Mouse (Mus musculus): ENCODE measurements around the gene Myh4.

Gene Myh4

GRCm38 (mm10) chr11:67237481-67238079, at the start of gene Myh4:
Gene Myh4 (plus strand): TSS chr11:67238029.
- POLR2A ChIA-PET = no interaction called here

GRCm38 (mm10) chr11:67190316-67190715, 47.5 kb upstream of the Myh4 start:
- POLR2A ChIA-PET = no interaction called here
- CTCF ChIA-PET = interaction anchor here in 1 of 4 experiments (0.6 kb wide), 1 partner anchor 268 kb away, joined by 4 read pairs; no protein-coding TSS in a partner anchor

More at GRCm38 (mm10) chr11:67237481-67238079, at the start of gene Myh4:
- CTCF ChIA-PET = interaction anchor here in 1 of 4 experiments (0.5 kb wide), 1 partner anchor 140 kb away, joined by 3 read pairs; no protein-coding TSS in a partner anchor

- CTCF ChIA-PET = no interaction called here
- POLR2A ChIA-PET = interaction anchor here in 1 of 4 experiments (0.6 kb wide), 1 partner anchor 41 kb away, joined by 3 read pairs; no protein-coding TSS in a partner anchor
Measured at GRCm38 (mm10) chr11:67190814-67191213, 47.0 kb upstream of the Myh4 start.

- POLR2A ChIA-PET = interaction anchor here in 1 of 4 experiments (0.6 kb wide), 1 partner anchor 42 kb away, joined by 3 read pairs; no protein-coding TSS in a partner anchor
- CTCF ChIA-PET = interaction anchor here in 1 of 4 experiments (0.6 to 1.1 kb wide), 2 partner anchors 79 to 485 kb away, joined by 3 to 4 read pairs; no protein-coding TSS in a partner anchor
Measured at GRCm38 (mm10) chr11:67191496-67191895, 46.3 kb upstream of the Myh4 start.

GRCm38 (mm10) chr11:67199321-67199720, 38.5 kb upstream of the Myh4 start:
- ChIA-PET CTCF (interaction anchor here in 2 of 4 experiments (0.5 to 1.1 kb wide), 2 partner anchors 88 to 108 kb away, joined by 3 to 13 read pairs; no protein-coding TSS in a partner anchor), POLR2A (no interaction called here)

GRCm38 (mm10) chr11:67199752-67200151, 38.1 kb upstream of the Myh4 start, which contains the start of gene Myh1:
Gene Myh1 (plus strand): TSS chr11:67200052.
- CTCF ChIA-PET = no interaction called here
- POLR2A ChIA-PET = no interaction called here

GRCm38 (mm10) chr11:67204766-67205165, 33.1 kb upstream of the Myh4 start:
- POLR2A ChIA-PET = no interaction called here
- CTCF ChIA-PET = interaction anchor here in 1 of 4 experiments (0.7 kb wide), 1 partner anchor 786 kb away, joined by 5 read pairs; no protein-coding TSS in a partner anchor

- POLR2A ChIA-PET = no interaction called here
- CTCF ChIA-PET = no interaction called here
Measured at GRCm38 (mm10) chr11:67221803-67222202, 16.0 kb upstream of the Myh4 start.

GRCm38 (mm10) chr11:67224466-67224865, 13.4 kb upstream of the Myh4 start:
- ChIA-PET POLR2A (no interaction called here), CTCF (no interaction called here)

- CTCF ChIA-PET = interaction anchor here in 1 of 4 experiments (0.6 kb wide), 1 partner anchor 918 kb away, joined by 3 read pairs; no protein-coding TSS in a partner anchor
Measured at GRCm38 (mm10) chr11:67228731-67229130, 9.1 kb upstream of the Myh4 start.

GRCm38 (mm10) chr11:67229166-67229565, 8.7 kb upstream of the Myh4 start:
- ChIA-PET POLR2A (no interaction called here), CTCF (interaction anchor here in 2 of 4 experiments (0.6 to 1.2 kb wide), 2 partner anchors 117 to 919 kb away, joined by 3 to 6 read pairs; no protein-coding TSS in a partner anchor)

More at GRCm38 (mm10) chr11:67228731-67229130, 9.1 kb upstream of the Myh4 start:
- POLR2A ChIA-PET = no interaction called here

- ChIA-PET CTCF (interaction anchor here in 1 of 4 experiments (1.2 kb wide), 1 partner anchor 118 kb away, joined by 6 read pairs; no protein-coding TSS in a partner anchor), POLR2A (no interaction called here)
Measured at GRCm38 (mm10) chr11:67229946-67230345, 7.9 kb upstream of the Myh4 start.

- CTCF ChIA-PET = interaction anchor here in 1 of 4 experiments (1.2 kb wide), 1 partner anchor 124 kb away, joined by 3 read pairs; no protein-coding TSS in a partner anchor
- POLR2A ChIA-PET = no interaction called here
Measured at GRCm38 (mm10) chr11:67235639-67236358, 2.0 kb upstream of the Myh4 start.

GRCm38 (mm10) chr11:67236799-67237198, 1.0 kb upstream of the Myh4 start:
- ChIA-PET CTCF (interaction anchor here in 1 of 4 experiments (1.2 kb wide), 1 partner anchor 125 kb away, joined by 3 read pairs; no protein-coding TSS in a partner anchor), POLR2A (no interaction called here)

GRCm38 (mm10) chr11:67241051-67241450, 3.2 kb downstream of the Myh4 start:
- CTCF ChIA-PET = no interaction called here
- POLR2A ChIA-PET = no interaction called here

GRCm38 (mm10) chr11:67253691-67254090, 15.9 kb downstream of the Myh4 start:
- POLR2A ChIA-PET = no interaction called here
- CTCF ChIA-PET = no interaction called here

- POLR2A ChIA-PET = no interaction called here
Measured at GRCm38 (mm10) chr11:67257048-67257447, 19.2 kb downstream of the Myh4 start.

GRCm38 (mm10) chr11:67260956-67261355, 23.1 kb downstream of the Myh4 start:
- ChIA-PET CTCF (interaction anchor here in 1 of 4 experiments (1.1 kb wide), 1 partner anchor 159 kb away, joined by 4 read pairs; no protein-coding TSS in a partner anchor), POLR2A (no interaction called here)

More at GRCm38 (mm10) chr11:67257048-67257447, 19.2 kb downstream of the Myh4 start:
- CTCF ChIA-PET = no interaction called here

GRCm38 (mm10) chr11:67276601-67277174, 38.9 kb downstream of the Myh4 start, which contains the start of gene Myh8:
Gene Myh8 (plus strand): TSS chr11:67277124.
- POLR2A ChIA-PET = interaction anchor here in 1 of 4 experiments (0.6 kb wide), 1 partner anchor 270 kb away, joined by 5 read pairs; no protein-coding TSS in a partner anchor
- CTCF ChIA-PET = no interaction called here

GRCm38 (mm10) chr11:67293440-67293839, 55.6 kb downstream of the Myh4 start:
- ChIA-PET POLR2A (no interaction called here), CTCF (no interaction called here)

Data from embryonic stem cell, embryonic (primary cell).